Mouse (Mus musculus) megakaryocyte, embryonic 14.5 days (primary cell): Measurements from ENCODE around the gene Rack1.

Experiments
- FLI1 ChIP-seq: IDR thresholded peaks from 2 replicates; pipeline ENCODE4 v1.6.1; 2012; ENCODE audit warnings: low read length, inconsistent platforms, mixed read lengths
- GATA1 ChIP-seq: IDR thresholded peaks from 3 replicates; pipeline ENCODE4 v1.6.1; 2012; ENCODE audit warnings: mixed read lengths, low read length, inconsistent platforms, borderline replicate concordance

- TF ChIP-seq GATA1, result no peak
- TF ChIP-seq FLI1, result no peak
Measured at GRCm38 (mm10) chr11:48816281-48816781, 16.2 kb downstream of the Rack1 start.
